Mouse (Mus musculus) limb, embryonic 14.5 days (tissue): ENCODE data around the gene Fry. TPM values are rescaled to one million over a fixed set of nuclear protein-coding genes. Genes with fewer than 3 reads are reported as not detected.

Experiments
- ATAC-seq: fragments of 200-750 bp; cut with Nextera tagmentation; 2 replicates; pipeline ENCODE4 v1.8.0; 2017; ENCODE audit warnings: low read depth, moderate number of reproducible peaks, moderate TSS enrichment; ENCODE audit not compliant: low FRiP score
- DNase-seq: peaks from one replicate; pipeline ENCODE4 v3.0.0-alpha.2; 2015; ENCODE audit warnings: low spot score
- H3K27ac ChIP-seq: fragments of 300-500 bp; sonication (generic); replicated peaks from 2 replicates; pipeline ENCODE4 v1.5.1; 2014; ENCODE audit warnings: low read depth, mild to moderate bottlenecking, low read length, moderate library complexity, mixed read lengths
- H3K27me3 ChIP-seq: fragments of 300-500 bp; sonication (generic); 2 replicates; pipeline ENCODE4 v1.6.1; 2014; ENCODE audit warnings: low read length, mixed read lengths; ENCODE audit not compliant: control insufficient read depth, insufficient read depth
- H3K36me3 ChIP-seq: fragments of 300-500 bp; sonication (generic); 2 replicates; pipeline ENCODE4 v1.6.1; 2014; ENCODE audit warnings: mild to moderate bottlenecking, low read length, moderate library complexity, mixed read lengths; ENCODE audit not compliant: control insufficient read depth, insufficient read depth
- H3K4me1 ChIP-seq: fragments of 300-500 bp; sonication (generic); 2 replicates; pipeline ENCODE4 v1.6.1; 2014; ENCODE audit warnings: antibody characterized with exemption, low read length, mixed read lengths; ENCODE audit not compliant: control insufficient read depth, insufficient read depth
- H3K4me2 ChIP-seq: fragments of 300-500 bp; sonication (generic); replicated peaks from 2 replicates; pipeline ENCODE4 v1.6.1; 2014; ENCODE audit warnings: low read depth, mild to moderate bottlenecking, low read length, moderate library complexity; ENCODE audit not compliant: severe bottlenecking
- H3K4me3 ChIP-seq: fragments of 300-500 bp; sonication (generic); replicated peaks from 2 replicates; pipeline ENCODE4 v1.5.1; 2014; ENCODE audit warnings: low read length
- H3K9ac ChIP-seq: fragments of 300-500 bp; sonication (generic); 2 replicates; pipeline ENCODE4 v1.6.1; 2014; ENCODE audit warnings: mild to moderate bottlenecking, low read depth, low read length, moderate library complexity; ENCODE audit not compliant: severe bottlenecking
- H3K9me3 ChIP-seq: fragments of 300-500 bp; sonication (generic); 2 replicates; pipeline ENCODE4 v1.6.1; 2016; ENCODE audit warnings: low read length; ENCODE audit not compliant: control insufficient read depth
- POLR2A ChIP-seq: fragments of 200-500 bp; IDR thresholded peaks from 2 replicates; pipeline ENCODE4 v1.8.0; 2012; ENCODE audit warnings: inconsistent platforms, mild to moderate bottlenecking, moderate library complexity, borderline replicate concordance; ENCODE audit not compliant: insufficient read depth, insufficient read length; ENCODE audit errors: extremely low read depth
- WGBS: fragments of 180-500 bp; shearing (Covaris S2); extraction: QIAGEN DNeasy Blood & Tissue Kit; methylation state at CpG from one replicate; pipeline ENCODE4 v1.1.7; 2014; 5-methylcytosine and 5-hydroxymethylcytosine counted together
- polyA plus RNA-seq, 2 experiments: library from polyadenylated mRNA; depleted of rRNA in 1 of 2; stranded (reverse) in 1 of 2; unstranded in 1 of 2; fragments of >200 nt; fragmentation: Nextera tagmentation in 1 of 2; extraction: Ambion mirVana in 1 of 2; gene quantifications; 2 replicates each; pipeline versions ENCODE4 v1.2.1 to v1.2.3; 2012 to 2014

Gene Fry
- polyA plus RNA-seq, 2 experiments = 10.0 to 13.5 TPM

GRCm38 (mm10) chr5:150452671-150453070 lies 334.2 kb downstream of the Fry start:
- H3K4me2 ChIP-seq = no peak overlapping the region
- no peak for DNase-seq
- peaks cover 12% of the 10 kb centered on the region for H3K9me3 ChIP-seq
- no peak overlapping the region for H3K4me3 ChIP-seq
- ATAC-seq = no peak
- peaks cover 14% of the 10 kb centered on the region; the same call in 1 of the 2 replicates for H3K36me3 ChIP-seq
- H3K27me3 ChIP-seq = no peaks in the 10 kb centered on the region
- peaks cover 4% of the 10 kb centered on the region; the same call in 1 of the 2 replicates for H3K4me1 ChIP-seq
- H3K27ac ChIP-seq = no peak overlapping the region
- TF ChIP-seq POLR2A = no peak
- no peak overlapping the region for H3K9ac ChIP-seq

DNA sequence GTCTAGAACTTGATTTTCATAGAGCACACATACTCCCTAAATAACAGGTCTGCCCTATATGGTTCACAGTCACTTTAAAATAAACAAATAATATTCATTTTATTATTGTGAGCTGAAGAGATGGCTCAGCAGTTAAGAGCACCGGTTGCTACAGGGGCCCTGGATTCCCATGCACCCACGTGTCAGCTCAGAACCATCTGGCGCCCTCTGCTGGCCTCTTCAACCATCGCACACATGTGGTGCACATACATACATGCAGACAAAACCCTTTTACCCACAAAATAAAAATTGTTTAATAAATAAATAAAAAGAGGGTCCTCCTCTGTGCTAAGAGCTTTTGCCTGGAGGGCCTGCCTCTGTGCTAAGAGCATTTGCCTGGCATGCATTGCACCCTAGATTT lies 335.0 kb downstream of the Fry start:
- Histone ChIP-seq H3K36me3 (peaks cover 14% of the 10 kb centered on the region; the same call in 1 of the 2 replicates), H3K9me3 (peaks cover 12% of the 10 kb centered on the region), H3K4me3 (no peak overlapping the region), H3K27me3 (no peaks in the 10 kb centered on the region), H3K9ac (no peak overlapping the region), H3K4me1 (peaks cover 11% of the 10 kb centered on the region), H3K4me2 (no peak overlapping the region), H3K27ac (no peak overlapping the region)
- TF ChIP-seq POLR2A = no peak
- ATAC-seq (no peak), DNase-seq (no peak)
- 85% methylated on average over 4 of the region's 4 CpGs for WGBS

GRCm38 (mm10) chr5:150457165-150457903 lies 338.9 kb downstream of the Fry start:
- H3K27me3 ChIP-seq = no peaks in the 10 kb centered on the region
- H3K4me2 ChIP-seq = peak overlapping the region; percentile 3; the same call in 1 of the 2 replicates
- peaks cover 18% of the 10 kb centered on the region; the same call in 1 of the 2 replicates for H3K36me3 ChIP-seq
- H3K4me3 ChIP-seq = no peak overlapping the region
- H3K4me1 ChIP-seq = peaks cover 15% of the 10 kb centered on the region
- peaks cover 10% of the 10 kb centered on the region for H3K9me3 ChIP-seq
- DNase-seq (no peak), ATAC-seq (0 out of 2 replicates have a peak, but pooled peaks have one; percentile 6)
- WGBS = 73% methylated on average over 17 of the region's 17 CpGs
- H3K9ac ChIP-seq = no peak overlapping the region
- no peak overlapping the region for H3K27ac ChIP-seq
- no peak for TF ChIP-seq POLR2A

DNA sequence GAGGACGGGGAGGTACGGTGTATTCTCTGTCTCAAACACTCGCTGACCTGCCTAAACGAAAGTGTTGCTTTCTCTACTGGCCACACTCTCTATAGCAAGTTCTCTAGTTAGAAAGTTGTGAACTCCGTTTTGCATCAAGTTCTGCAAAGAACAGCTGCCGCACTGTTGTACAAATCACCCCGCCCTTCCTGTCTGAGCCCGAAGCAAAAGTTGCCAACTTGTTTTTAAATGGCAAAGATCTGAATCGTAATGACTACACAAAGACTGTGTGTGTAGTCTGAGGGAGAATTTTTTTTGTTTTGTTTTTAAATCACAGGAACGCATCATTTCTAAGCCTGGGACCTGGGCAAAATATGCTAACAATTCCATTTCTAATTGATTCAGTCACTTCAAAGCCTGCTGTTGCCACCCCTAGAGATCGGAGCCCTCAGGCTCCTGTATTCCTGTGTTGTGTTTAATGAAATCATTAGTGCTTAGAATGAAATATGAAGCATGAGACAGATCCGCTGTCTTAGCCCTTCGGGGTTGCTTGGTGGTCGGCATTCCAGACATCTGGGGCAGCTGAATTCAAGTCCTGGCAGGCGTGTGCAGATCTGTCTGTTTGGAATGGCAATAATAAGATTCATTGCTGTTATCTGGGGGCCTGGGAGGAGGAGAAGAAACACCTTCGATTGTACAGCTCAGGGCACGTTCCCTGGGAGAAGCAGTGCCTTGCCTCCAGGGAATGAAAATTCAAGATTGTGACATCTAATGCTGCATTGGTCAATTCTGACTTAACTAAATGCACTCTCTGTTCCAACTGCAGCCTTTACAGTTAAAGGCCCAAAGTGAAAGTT lies 339.7 kb downstream of the Fry start:
- H3K9ac ChIP-seq = no peak overlapping the region
- peak overlapping the region; percentile 3; the same call in 1 of the 2 replicates for H3K4me2 ChIP-seq
- H3K9me3 ChIP-seq = peaks cover 7% of the 10 kb centered on the region
- H3K4me1 ChIP-seq = peaks cover 15% of the 10 kb centered on the region
- no peak for TF ChIP-seq POLR2A
- H3K4me3 ChIP-seq = 0 out of 2 replicates have a peak overlapping the region, but pooled peaks have one; percentile 0
- peak overlapping the region; percentile 10; the same call in 1 of the 2 replicates for H3K27ac ChIP-seq
- ATAC-seq (peak; percentile 47), DNase-seq (peak; percentile 45)
- 29% methylated on average over 17 of the region's 17 CpGs for WGBS
- no peaks in the 10 kb centered on the region for H3K27me3 ChIP-seq
- H3K36me3 ChIP-seq = peaks cover 18% of the 10 kb centered on the region; the same call in 1 of the 2 replicates

DNA sequence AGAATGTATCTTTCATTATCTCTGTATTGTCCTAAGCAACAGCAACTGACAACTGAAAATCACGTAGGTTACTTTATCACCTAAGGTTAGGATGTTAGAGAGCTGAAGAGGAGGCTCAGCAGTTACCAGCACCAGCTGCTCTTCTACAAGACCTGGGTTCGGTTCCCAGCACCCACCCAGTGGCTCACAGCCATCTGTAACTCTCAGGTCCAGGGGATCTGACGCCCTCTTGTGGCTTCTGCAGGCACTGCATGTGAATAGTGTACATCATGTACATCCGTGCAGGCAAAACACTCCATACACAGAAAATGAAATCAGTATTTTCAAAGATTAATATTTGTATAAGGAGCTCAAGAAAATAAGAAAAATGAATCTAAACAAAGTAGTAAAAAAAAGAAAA lies 341.4 kb downstream of the Fry start:
- H3K4me1 ChIP-seq = peaks cover 15% of the 10 kb centered on the region
- 83% methylated on average over 4 of the region's 4 CpGs for WGBS
- no peak for TF ChIP-seq POLR2A
- 0 out of 2 replicates have a peak, but pooled peaks cover 7% of the 10 kb centered on the region for H3K36me3 ChIP-seq
- ATAC-seq (no peak), DNase-seq (no peak)
- no peak overlapping the region for H3K4me3 ChIP-seq
- H3K9ac ChIP-seq = no peak overlapping the region
- H3K27ac ChIP-seq = no peak overlapping the region
- H3K9me3 ChIP-seq = no peaks in the 10 kb centered on the region
- H3K27me3 ChIP-seq = no peaks in the 10 kb centered on the region
- H3K4me2 ChIP-seq = no peak overlapping the region
